Mouse (Mus musculus) limb, embryonic 13.5 days (tissue): ENCODE measurements at regions not wholly inside any gene's neighbourhood (a gene's known extent, or its start where the extent isn't known, plus 50 kb on each side); places are given as distances from the start of the nearest gene placed in this dataset.

Source experiments
- ATAC-seq: fragments of 200-750 bp; cut with Nextera tagmentation; 2 replicates; pipeline ENCODE4 v1.8.0; 2017; ENCODE audit warnings: low read depth, moderate number of reproducible peaks, moderate TSS enrichment; ENCODE audit not compliant: low FRiP score
- H3K27ac ChIP-seq: fragments of 300-500 bp; sonication (generic); 2 replicates; pipeline ENCODE4 v1.5.1; 2015; ENCODE audit warnings: inconsistent platforms, mild to moderate bottlenecking, moderate library complexity
- H3K27me3 ChIP-seq: fragments of 300-500 bp; sonication (generic); 2 replicates; pipeline ENCODE4 v1.6.1; 2015; ENCODE audit warnings: mild to moderate bottlenecking, inconsistent platforms
- H3K36me3 ChIP-seq: fragments of 300-500 bp; sonication (generic); 2 replicates; pipeline ENCODE4 v1.6.1; 2015; ENCODE audit warnings: inconsistent platforms, mild to moderate bottlenecking, moderate library complexity
- H3K4me1 ChIP-seq: fragments of 300-500 bp; sonication (generic); 2 replicates; pipeline ENCODE4 v1.6.1; 2015; ENCODE audit warnings: inconsistent platforms
- H3K4me2 ChIP-seq: fragments of 300-500 bp; sonication (generic); replicated peaks from 2 replicates; pipeline ENCODE4 v1.6.1; 2015; ENCODE audit warnings: inconsistent platforms, mild to moderate bottlenecking, moderate library complexity
- H3K4me3 ChIP-seq: fragments of 300-500 bp; sonication (generic); 2 replicates; pipeline ENCODE4 v1.5.1; 2015; ENCODE audit warnings: moderate library complexity, mild to moderate bottlenecking, inconsistent platforms
- H3K9ac ChIP-seq: fragments of 300-500 bp; sonication (generic); 2 replicates; pipeline ENCODE4 v1.6.1; 2015; ENCODE audit warnings: mild to moderate bottlenecking, inconsistent platforms
- H3K9me3 ChIP-seq: fragments of 300-500 bp; sonication (generic); 2 replicates; pipeline ENCODE4 v1.6.1; 2016; ENCODE audit warnings: inconsistent platforms
- WGBS: fragments of 180-500 bp; shearing (Covaris S2); methylation state at CpG from one replicate; pipeline ENCODE4 v1.1.7; 2015; 5-methylcytosine and 5-hydroxymethylcytosine counted together

GRCm38 (mm10) chr3:9056846-9057245 is 553.0 kb downstream of the Zfp704 start:
- no peaks in the 10 kb centered on the region for H3K4me1 ChIP-seq
- WGBS = 82% methylated on average over 6 of the region's 6 CpGs
- no peak overlapping the region for H3K4me3 ChIP-seq
- no peaks in the 10 kb centered on the region for H3K36me3 ChIP-seq
- no peaks in the 10 kb centered on the region for H3K27me3 ChIP-seq
- H3K9ac ChIP-seq = no peak overlapping the region
- no peaks in the 10 kb centered on the region for H3K9me3 ChIP-seq
- H3K4me2 ChIP-seq = no peak overlapping the region
- no peak overlapping the region for H3K27ac ChIP-seq
- no peak for ATAC-seq

- no peaks in the 10 kb centered on the region for H3K9me3 ChIP-seq
- H3K4me3 ChIP-seq = no peak overlapping the region
- H3K9ac ChIP-seq = no peak overlapping the region
- no peaks in the 10 kb centered on the region for H3K4me1 ChIP-seq
- H3K27me3 ChIP-seq = no peaks in the 10 kb centered on the region
- no peak for ATAC-seq
- WGBS = 41% methylated on average over 6 of the region's 6 CpGs
- H3K27ac ChIP-seq = no peak overlapping the region
- no peaks in the 10 kb centered on the region for H3K36me3 ChIP-seq
- H3K4me2 ChIP-seq = no peak overlapping the region
These were observed 554.1 kb downstream of the Zfp704 start for GRCm38 (mm10) chr3:9055780-9056179.
